In the genomic region with DNA sequence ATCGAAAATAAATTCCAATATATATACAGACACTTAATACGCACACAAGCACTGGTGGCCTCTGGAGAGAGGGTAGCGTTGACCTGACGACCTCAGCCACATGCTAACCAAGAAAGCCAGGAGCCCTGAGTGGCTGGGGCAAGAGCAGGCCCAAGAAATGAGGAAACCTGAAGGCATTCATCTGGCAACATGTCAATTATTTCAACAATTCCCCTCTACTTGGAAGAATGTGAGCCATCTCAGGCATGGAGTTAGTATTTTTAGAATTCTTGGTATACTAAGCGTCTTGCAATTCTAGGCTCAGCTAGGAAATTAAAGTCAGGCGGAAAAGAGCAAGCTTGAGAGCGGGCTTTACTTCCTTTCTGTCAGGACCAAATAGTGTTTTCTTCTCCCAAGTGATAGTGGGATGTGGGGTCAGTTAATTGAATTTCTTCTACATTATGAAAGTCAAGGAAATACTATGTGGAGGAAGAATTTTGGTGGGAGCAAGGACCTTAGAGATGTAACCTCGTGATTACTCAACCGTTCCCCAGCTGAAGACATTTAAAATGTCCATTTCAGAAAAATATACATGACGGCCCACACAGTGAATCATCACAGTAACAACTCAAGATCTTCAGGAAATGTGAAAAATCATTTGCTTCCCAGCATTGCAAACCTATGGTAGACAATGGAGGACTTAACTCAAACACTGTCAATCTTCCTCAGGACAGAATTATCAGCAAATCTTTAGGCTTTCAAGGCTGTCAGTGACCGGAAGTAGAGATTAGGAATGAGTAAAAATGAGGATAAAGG, we compare ENCODE assay signal across 11 mouse cellular contexts.
A peak's percentile ranks its signal among the peaks of the same experiment; 100 is the strongest.
DNase-seq lines count a peak whose midpoint lies in the region; ATAC-seq lines count a peak whose summit lies in the region.
"Had no signal": no experiment of that assay in that cellular context is flagged by ENCODE, and none has a peak within 500 bp of the region (broad histone marks: within the 10 kb centered on the region; RNA-seq: fewer than 3 reads in every experiment).

No protein-coding gene starts in this region.

- no peak for ATAC-seq in heart, embryonic 11.5 days (replicated peaks; ENCODE audit: insufficient number of reproducible peaks, low FRiP score, low TSS enrichment)
- no peak for ATAC-seq in limb, embryonic 15.5 days (ENCODE audit: insufficient number of reproducible peaks, low FRiP score, low TSS enrichment, low read depth)
- no peak for ATAC-seq in hindbrain, embryonic 13.5 days (ENCODE audit: low FRiP score)
- ATAC-seq: forebrain, embryonic 13.5 days had no signal

- WGBS in heart, embryonic 11.5 days (ENCODE audit: insufficient replicate concordance) = 58% methylated on average over 11 of the region's 11 CpGs
- 58% methylated on average over 11 of the region's 11 CpGs for WGBS in limb, embryonic 15.5 days
- 78% methylated on average over 11 of the region's 11 CpGs for WGBS in hindbrain, embryonic 13.5 days

- no peak overlapping the region for H3K4me3 ChIP-seq in heart, embryonic 11.5 days (ENCODE audit: low read depth, low read length)
- no peak overlapping the region for H3K4me3 ChIP-seq in limb, embryonic 15.5 days
- no peak overlapping the region for H3K4me3 ChIP-seq in hindbrain, embryonic 13.5 days
- H3K4me3 ChIP-seq: forebrain, embryonic 13.5 days; megakaryocyte, embryonic 14.5 days had no signal

- peaks cover 13% of the 10 kb centered on the region; the same call in 1 of the 2 replicates for H3K4me1 ChIP-seq in heart, embryonic 11.5 days (ENCODE audit: control insufficient read depth, insufficient read depth, low read length)
- no peaks in the 10 kb centered on the region for H3K4me1 ChIP-seq in limb, embryonic 15.5 days
- H3K4me1 ChIP-seq in hindbrain, embryonic 13.5 days (replicated peaks) = 0 out of 2 replicates have a peak, but pooled peaks cover 4% of the 10 kb centered on the region
- H3K4me1 ChIP-seq: forebrain, embryonic 13.5 days had no signal

- no peaks in the 10 kb centered on the region for H3K36me3 ChIP-seq in heart, embryonic 11.5 days (ENCODE audit: control insufficient read depth, insufficient read depth, low read length)
- no peaks in the 10 kb centered on the region for H3K36me3 ChIP-seq in limb, embryonic 15.5 days
- H3K36me3 ChIP-seq in hindbrain, embryonic 13.5 days = no peaks in the 10 kb centered on the region

- no peak overlapping the region for H3K4me2 ChIP-seq in heart, embryonic 11.5 days
- no peak overlapping the region for H3K4me2 ChIP-seq in limb, embryonic 15.5 days
- H3K4me2 ChIP-seq in hindbrain, embryonic 13.5 days = no peak overlapping the region
- H3K4me2 ChIP-seq: forebrain, embryonic 13.5 days had no signal

- no peaks in the 10 kb centered on the region for H3K9me3 ChIP-seq in heart, embryonic 11.5 days (replicated peaks; ENCODE audit: control insufficient read depth, low read length)
- no peaks in the 10 kb centered on the region for H3K9me3 ChIP-seq in limb, embryonic 15.5 days
- no peaks in the 10 kb centered on the region for H3K9me3 ChIP-seq in hindbrain, embryonic 13.5 days
- H3K9me3 ChIP-seq: forebrain, embryonic 13.5 days; megakaryocyte, embryonic 14.5 days had no signal

- no peaks in the 10 kb centered on the region for H3K27me3 ChIP-seq in heart, embryonic 11.5 days (ENCODE audit: control insufficient read depth, insufficient read depth, low read length)
- H3K27me3 ChIP-seq in limb, embryonic 15.5 days = no peaks in the 10 kb centered on the region
- H3K27me3 ChIP-seq in hindbrain, embryonic 13.5 days = no peaks in the 10 kb centered on the region
- H3K27me3 ChIP-seq: forebrain, embryonic 13.5 days; megakaryocyte, embryonic 14.5 days had no signal

- no peak for DNase-seq in heart, postnatal 36 days
- peak; percentile 77 for DNase-seq in Muller cell, postnatal 12 days (ENCODE audit: inconsistent ontology term)
- peak; percentile 18 for DNase-seq in forelimb bud, embryonic 11.5 days (ENCODE audit: low read depth, low spot score)
- no peak for DNase-seq in T-cell, adult 2 months (ENCODE audit: low spot score)
- DNase-seq in spleen, adult 12 weeks (ENCODE audit: low spot score) = no peak
- DNase-seq: right cerebral cortex, postnatal 25 days had no signal

- peak overlapping the region; percentile 58; the same call in 1 of the 2 replicates for H3K27ac ChIP-seq in heart, embryonic 11.5 days (ENCODE audit: low read depth, low read length)
- H3K27ac ChIP-seq in limb, embryonic 15.5 days = 0 out of 2 replicates have a peak overlapping the region, but pooled peaks have one; percentile 11
- no peak overlapping the region for H3K27ac ChIP-seq in hindbrain, embryonic 13.5 days
- H3K27ac ChIP-seq: forebrain, embryonic 13.5 days had no signal

- intact Hi-C loops in heart, postnatal 36 days (cut with DNase I) = loop anchor here (2.0 kb wide), 2 partner anchors 65 to 77 kb away; no protein-coding TSS in a partner anchor

- no peak overlapping the region for H3K9ac ChIP-seq in heart, embryonic 11.5 days (ENCODE audit: low read depth, low read length)
- no peak overlapping the region for H3K9ac ChIP-seq in limb, embryonic 15.5 days
- no peak overlapping the region for H3K9ac ChIP-seq in hindbrain, embryonic 13.5 days
- H3K9ac ChIP-seq: forebrain, embryonic 13.5 days had no signal

Comparison
In these comparisons a context has a peak if more than half of its experiments do, and no peak if none do; other contexts are left out.
1. DNase-seq: peak in Muller cell, postnatal 12 days (single experiment) and forelimb bud, embryonic 11.5 days (single experiment); none in heart, postnatal 36 days (0 of 2), T-cell, adult 2 months (single experiment) and spleen, adult 12 weeks (single experiment).